8 mouse cellular contexts compared by ENCODE assay signal in the genomic region with DNA sequence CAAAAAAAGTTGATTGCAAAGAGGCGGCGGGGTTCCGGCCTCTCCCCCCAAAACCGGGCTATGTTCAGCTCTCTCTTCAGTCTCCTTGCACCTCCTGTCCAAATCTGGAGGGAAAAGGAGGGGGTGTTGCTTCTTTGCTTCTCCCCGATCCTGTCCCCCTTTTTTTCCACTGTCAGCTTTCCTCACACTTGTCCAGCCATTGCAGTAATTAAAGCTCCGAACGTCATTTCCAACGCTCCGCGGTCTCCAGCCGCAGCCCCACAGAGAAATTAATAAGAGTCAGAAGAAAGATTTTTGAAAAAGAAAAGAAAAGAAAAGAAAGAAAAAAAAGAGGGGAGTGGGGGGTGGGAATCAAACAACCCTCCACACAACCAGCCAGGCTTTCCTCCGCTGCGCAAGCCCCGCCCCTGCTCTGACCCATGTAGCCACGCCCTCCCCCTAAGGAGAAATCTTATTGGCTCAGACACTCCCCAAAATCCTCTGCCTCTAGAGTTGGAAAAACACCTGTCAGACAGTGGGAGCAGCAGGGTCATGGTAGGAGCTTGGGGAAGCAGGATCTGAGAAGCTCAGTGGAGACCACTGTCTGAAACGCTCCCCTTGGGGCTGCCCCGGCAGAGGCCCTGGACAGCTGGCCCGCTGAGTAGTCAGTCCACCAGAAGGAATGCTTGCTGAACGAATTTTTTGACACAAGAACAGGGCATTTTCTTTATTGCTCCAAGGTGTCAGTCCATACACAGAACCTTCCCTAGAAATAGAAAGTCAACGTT. TPM values are rescaled to one million over a fixed set of nuclear protein-coding genes. Genes with fewer than 3 reads are reported as not detected.
DNase-seq lines count a peak whose midpoint lies in the region; ATAC-seq and TF ChIP-seq lines count a peak whose summit lies in the region.

No protein-coding gene starts in this region.

- peak overlapping the region; percentile 96 for H3K4me2 ChIP-seq in forebrain, embryonic 14.5 days (ENCODE audit: low read length)
- peak overlapping the region; percentile 91 for H3K4me2 ChIP-seq in hindbrain, embryonic 16.5 days (ENCODE audit: low read length)
- peak overlapping the region; percentile 100 for H3K4me2 ChIP-seq in stomach, embryonic 14.5 days (replicated peaks; ENCODE audit: low read depth, low read length)

- no peaks in the 10 kb centered on the region for H3K36me3 ChIP-seq in forebrain, embryonic 14.5 days (ENCODE audit: control insufficient read depth, insufficient read depth, low read length)
- no peaks in the 10 kb centered on the region for H3K36me3 ChIP-seq in hindbrain, embryonic 16.5 days (ENCODE audit: control insufficient read depth, insufficient read depth, low read length)
- H3K36me3 ChIP-seq in stomach, embryonic 14.5 days (ENCODE audit: control insufficient read depth, insufficient read depth, low read length), result no peaks in the 10 kb centered on the region

- CTCF ChIA-PET in Patski (lab: Charles Lee), result interaction anchor here (1.0 to 1.8 kb wide), 4 partner anchors 10 to 1001 kb away, joined by 3 to 4 read pairs (median 4); no protein-coding TSS in a partner anchor

- H3K27me3 ChIP-seq in Patski, result no peaks in the 10 kb centered on the region
- peaks cover 22% of the 10 kb centered on the region for H3K27me3 ChIP-seq in forebrain, embryonic 14.5 days (replicated peaks; ENCODE audit: control insufficient read depth, insufficient read depth, low read length)
- H3K27me3 ChIP-seq in hindbrain, embryonic 16.5 days (replicated peaks; ENCODE audit: control insufficient read depth, insufficient read depth, low read length), result no peaks in the 10 kb centered on the region
- H3K27me3 ChIP-seq in stomach, embryonic 14.5 days (ENCODE audit: control insufficient read depth, insufficient read depth, low read length), result peaks cover 18% of the 10 kb centered on the region; the same call in 1 of the 2 replicates

- DNase-seq in Patski (ENCODE audit: low read depth, low spot score), result no peak
- DNase-seq in cerebellum, adult 11 months, result peak; percentile 61
- peak; percentile 71 for DNase-seq in forebrain, embryonic 14.5 days (ENCODE audit: low spot score)
- peak; percentile 16 to 48 for DNase-seq in left cerebral cortex, postnatal 10 days (ENCODE audit: extremely low spot score in 1 of 2, low spot score in 2 of 2)
- peak; percentile 67 for DNase-seq in lung, postnatal 36 days
- no peak for DNase-seq in thymus, postnatal 10 days (ENCODE audit: low spot score in 2 of 2)

- H3K4me3 ChIP-seq in forebrain, embryonic 14.5 days (ENCODE audit: low read depth, low read length), result peak overlapping the region; percentile 65
- peak overlapping the region; percentile 73 for H3K4me3 ChIP-seq in hindbrain, embryonic 16.5 days (ENCODE audit: low read length)
- H3K4me3 ChIP-seq in stomach, embryonic 14.5 days (ENCODE audit: low read depth, low read length), result peak overlapping the region; percentile 57

- peak; percentile 49 for ATAC-seq in Patski
- ATAC-seq in forebrain, embryonic 14.5 days, result peak; percentile 77
- peak; percentile 82 for ATAC-seq in hindbrain, embryonic 16.5 days
- peak; percentile 68 for ATAC-seq in stomach, embryonic 14.5 days (ENCODE audit: insufficient number of reproducible peaks, insufficient read depth, low FRiP score, low read depth)

- TF ChIP-seq CTCF in Patski (IDR thresholded peaks at IDR 0.05), result no peak

- 4% methylated on average over 20 of the region's 20 CpGs for WGBS in forebrain, embryonic 14.5 days
- 2% methylated on average over 20 of the region's 20 CpGs for WGBS in hindbrain, embryonic 16.5 days
- 4% methylated on average over 20 of the region's 20 CpGs for WGBS in stomach, embryonic 14.5 days

- H3K4me1 ChIP-seq in forebrain, embryonic 14.5 days (ENCODE audit: control insufficient read depth, insufficient read depth, low read length), result 0 out of 2 replicates have a peak, but pooled peaks cover 7% of the 10 kb centered on the region
- peaks cover 5% of the 10 kb centered on the region; the same call in 1 of the 2 replicates for H3K4me1 ChIP-seq in hindbrain, embryonic 16.5 days (ENCODE audit: control insufficient read depth, insufficient read depth, low read depth, low read length)
- H3K4me1 ChIP-seq in stomach, embryonic 14.5 days (ENCODE audit: control insufficient read depth, insufficient read depth, low read length), result 0 out of 2 replicates have a peak, but pooled peaks cover 4% of the 10 kb centered on the region

- no peaks in the 10 kb centered on the region for H3K9me3 ChIP-seq in forebrain, embryonic 14.5 days (replicated peaks; ENCODE audit: control insufficient read depth, low read length)
- H3K9me3 ChIP-seq in hindbrain, embryonic 16.5 days (ENCODE audit: control insufficient read depth, low read length), result no peaks in the 10 kb centered on the region
- H3K9me3 ChIP-seq in stomach, embryonic 14.5 days (ENCODE audit: control insufficient read depth, low read depth, low read length), result no peaks in the 10 kb centered on the region

- H3K9ac ChIP-seq in forebrain, embryonic 14.5 days (ENCODE audit: low read length), result peak overlapping the region; percentile 72
- peak overlapping the region; percentile 85 for H3K9ac ChIP-seq in hindbrain, embryonic 16.5 days (ENCODE audit: low read depth, low read length)
- no peak overlapping the region for H3K9ac ChIP-seq in stomach, embryonic 14.5 days (replicated peaks; ENCODE audit: low read depth, low read length)

- in situ Hi-C loops in Patski (cut with MboI; ENCODE audit: low pct_unique_long_range_greater_than_20kb), result loop anchor here (5.0 kb wide), 2 partner anchors 81 to 336 kb away; no protein-coding TSS in a partner anchor

- POLR2A ChIA-PET in Patski (lab: Charles Lee), result interaction anchor here (0.7 to 1.1 kb wide), 2 partner anchors 84 to 1032 kb away, joined by 4 to 5 read pairs; no protein-coding TSS in a partner anchor

- intact Hi-C loops in left cerebral cortex, postnatal 10 days (cut with DNase I), result no loop called here

- H3K27ac ChIP-seq in forebrain, embryonic 14.5 days (ENCODE audit: low read depth, low read length), result peak overlapping the region; percentile 80; the same call in 1 of the 2 replicates
- peak overlapping the region; percentile 82 for H3K27ac ChIP-seq in hindbrain, embryonic 16.5 days (ENCODE audit: low read depth, low read length)
- H3K27ac ChIP-seq in stomach, embryonic 14.5 days (ENCODE audit: low read length), result no peak overlapping the region

RNA-seq across cellular contexts. Expression of a gene that starts 0.5 kb away (rescaled TPM):
- 10.3 TPM for polyA plus RNA-seq in Patski (2021)
- 8.4 and 14.4 TPM in 2 replicates for polyA plus RNA-seq in forebrain, embryonic 14.5 days (2014; fragmentation: Nextera tagmentation; extraction: Ambion mirVana)
- polyA plus RNA-seq in hindbrain, embryonic 16.5 days (2015; fragmentation: Nextera tagmentation; extraction: Ambion mirVana), result 12.4 and 14.7 TPM in 2 replicates
- 10 to 100 TPM; 57.6 to 60.9 TPM for total RNA-seq in left cerebral cortex, postnatal 10 days (2021)
- polyA plus RNA-seq in stomach, embryonic 14.5 days (2014; fragmentation: Nextera tagmentation; extraction: Ambion mirVana), result 0.58 and 0.97 TPM in 2 replicates

Comparison
In these comparisons a context has a peak if more than half of its experiments do, and no peak if none do; other contexts are left out.
1. DNase-seq: peak in cerebellum, adult 11 months (single experiment), forebrain, embryonic 14.5 days (single experiment), left cerebral cortex, postnatal 10 days (2 of 2) and lung, postnatal 36 days (single experiment); none in Patski (single experiment) and thymus, postnatal 10 days (0 of 2).
2. Peak in every context shown above with its lines, with median percentiles within 50 percentile points of each other: ATAC-seq, H3K4me2 ChIP-seq and H3K4me3 ChIP-seq.